Mouse (Mus musculus) midbrain, embryonic 16.5 days (tissue): ENCODE results near the gene Csde1. TPM values are rescaled to one million over a fixed set of nuclear protein-coding genes. Genes with fewer than 3 reads are reported as not detected.

ENCODE experiments used
- ATAC-seq: fragments of 200-750 bp; cut with Nextera tagmentation; 2 replicates; pipeline ENCODE4 v1.8.0; 2017; ENCODE audit warnings: moderate TSS enrichment
- H3K27ac ChIP-seq: fragments of 300-500 bp; sonication (generic); 2 replicates; pipeline ENCODE4 v1.5.1; 2014; ENCODE audit warnings: mild to moderate bottlenecking, low read length, mixed read lengths
- H3K27me3 ChIP-seq: fragments of 300-500 bp; sonication (generic); 2 replicates; pipeline ENCODE4 v1.6.1; 2014; ENCODE audit warnings: low read depth, low read length, mixed read lengths; ENCODE audit not compliant: control insufficient read depth, insufficient read depth
- H3K36me3 ChIP-seq: fragments of 300-500 bp; sonication (generic); 2 replicates; pipeline ENCODE4 v1.6.1; 2014; ENCODE audit warnings: mild to moderate bottlenecking, low read length, moderate library complexity, mixed read lengths; ENCODE audit not compliant: control insufficient read depth, insufficient read depth
- H3K4me1 ChIP-seq: fragments of 300-500 bp; sonication (generic); 2 replicates; pipeline ENCODE4 v1.6.1; 2014; ENCODE audit warnings: mild to moderate bottlenecking, low read length, mixed read lengths; ENCODE audit not compliant: control insufficient read depth, insufficient read depth
- H3K4me2 ChIP-seq: fragments of 300-500 bp; sonication (generic); 2 replicates; pipeline ENCODE4 v1.6.1; 2014; ENCODE audit warnings: mild to moderate bottlenecking, low read length, mixed read lengths
- H3K4me3 ChIP-seq: fragments of 300-500 bp; sonication (generic); 2 replicates; pipeline ENCODE4 v1.5.1; 2014; ENCODE audit warnings: low read depth, mild to moderate bottlenecking, low read length, moderate library complexity, mixed read lengths
- H3K9ac ChIP-seq: fragments of 300-500 bp; sonication (generic); 2 replicates; pipeline ENCODE4 v1.6.1; 2014; ENCODE audit warnings: low read depth, low read length, mixed read lengths
- H3K9me3 ChIP-seq: fragments of 300-500 bp; sonication (generic); replicated peaks from 2 replicates; pipeline ENCODE4 v1.6.1; 2014; ENCODE audit warnings: mild to moderate bottlenecking, low read length, mixed read lengths; ENCODE audit not compliant: control insufficient read depth, poor library complexity, severe bottlenecking
- WGBS: fragments of 180-500 bp; shearing (Covaris S2); extraction: QIAGEN DNeasy Blood & Tissue Kit; methylation state at CpG from one replicate; pipeline ENCODE4 v1.1.7; 2014; 5-methylcytosine and 5-hydroxymethylcytosine counted together
- polyA plus RNA-seq: library from polyadenylated mRNA; unstranded; fragments of >200 nt; fragmentation: Nextera tagmentation; extraction: Ambion mirVana; gene quantifications from 2 replicates; pipeline ENCODE4 v1.2.1, GENCODE M21; 2015

The Csde1 gene
- polyA plus RNA-seq, 1 experiment from 2014 or later = 358 TPM

DNA sequence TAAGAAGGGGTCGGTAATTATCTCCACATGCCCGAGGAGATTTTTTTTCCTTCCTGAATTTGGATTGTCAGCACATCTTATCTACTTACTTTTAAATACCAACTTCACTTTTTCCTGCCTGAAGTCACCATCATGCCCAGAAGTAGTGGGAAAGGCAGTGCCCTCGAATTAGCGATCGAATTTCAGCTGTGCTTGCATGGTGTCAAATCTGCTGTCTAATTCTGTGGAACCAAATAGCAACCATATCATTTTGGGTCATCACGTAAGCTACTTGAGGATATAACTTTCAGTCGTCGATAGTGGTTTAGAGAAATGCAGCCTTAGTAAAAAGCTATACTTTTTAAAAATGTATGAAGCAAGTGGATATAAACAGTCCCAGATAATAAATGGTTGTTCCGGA lies 56.2 kb downstream of the Csde1 start:
- ATAC-seq = no peak
- no peak overlapping the region for H3K4me3 ChIP-seq
- H3K4me2 ChIP-seq = no peak overlapping the region
- no peaks in the 10 kb centered on the region for H3K36me3 ChIP-seq
- no peaks in the 10 kb centered on the region for H3K9me3 ChIP-seq
- no peak overlapping the region for H3K27ac ChIP-seq
- WGBS = 92% methylated on average over 9 of the region's 9 CpGs
- no peak overlapping the region for H3K9ac ChIP-seq
- H3K27me3 ChIP-seq = no peaks in the 10 kb centered on the region
- H3K4me1 ChIP-seq = no peaks in the 10 kb centered on the region

DNA sequence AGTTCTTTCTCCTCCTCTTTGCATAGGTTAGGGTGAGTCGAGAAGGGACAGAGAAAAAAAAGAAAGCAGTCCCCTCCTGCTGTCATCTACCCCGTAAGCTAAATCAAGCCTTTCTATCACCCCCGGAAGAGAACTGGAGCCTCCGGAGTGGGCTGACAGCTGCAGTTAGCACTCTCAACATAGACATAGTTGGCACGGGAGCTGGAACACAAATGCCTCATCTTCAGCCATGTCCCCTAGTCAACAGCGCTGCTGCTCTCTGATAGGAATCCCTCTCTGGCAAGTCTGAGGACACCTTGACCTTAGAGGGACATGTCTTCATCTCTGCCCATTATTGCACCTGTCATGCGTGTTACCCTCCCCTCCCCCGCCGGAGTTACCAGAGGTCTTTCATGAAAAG lies 59.1 kb downstream of the Csde1 start:
- no peak for ATAC-seq
- Histone ChIP-seq H3K4me1 (no peaks in the 10 kb centered on the region), H3K9ac (no peak overlapping the region), H3K4me3 (no peak overlapping the region), H3K27ac (no peak overlapping the region), H3K36me3 (no peaks in the 10 kb centered on the region), H3K9me3 (no peaks in the 10 kb centered on the region), H3K4me2 (no peak overlapping the region), H3K27me3 (no peaks in the 10 kb centered on the region)
- WGBS = 86% methylated on average over 9 of the region's 9 CpGs

DNA sequence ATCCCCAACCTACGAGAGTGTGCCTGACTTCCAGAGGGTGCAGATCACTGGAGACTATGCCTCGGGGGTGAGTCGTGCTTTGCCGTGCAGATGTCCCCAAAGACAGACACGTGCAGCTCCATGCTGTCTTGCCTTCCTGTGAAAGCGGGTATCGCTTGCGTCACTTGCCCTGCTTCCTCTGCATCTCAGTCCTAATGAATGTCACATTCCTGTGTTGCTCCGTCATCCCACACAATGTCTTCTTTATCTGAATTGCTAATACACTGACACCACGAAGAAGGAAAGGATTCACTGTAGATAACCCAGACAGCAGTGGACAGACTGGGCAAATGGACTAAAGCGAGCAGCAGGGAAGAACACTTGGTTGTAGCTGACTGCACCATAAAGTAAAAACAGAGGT lies 60.8 kb downstream of the Csde1 start:
- WGBS = 58% methylated on average over 11 of the region's 11 CpGs
- no peaks in the 10 kb centered on the region for H3K27me3 ChIP-seq
- H3K9ac ChIP-seq = no peak overlapping the region
- no peak overlapping the region for H3K4me2 ChIP-seq
- H3K4me3 ChIP-seq = no peak overlapping the region
- no peak overlapping the region for H3K27ac ChIP-seq
- no peaks in the 10 kb centered on the region for H3K4me1 ChIP-seq
- H3K36me3 ChIP-seq = no peaks in the 10 kb centered on the region
- no peak for ATAC-seq
- H3K9me3 ChIP-seq = no peaks in the 10 kb centered on the region

DNA sequence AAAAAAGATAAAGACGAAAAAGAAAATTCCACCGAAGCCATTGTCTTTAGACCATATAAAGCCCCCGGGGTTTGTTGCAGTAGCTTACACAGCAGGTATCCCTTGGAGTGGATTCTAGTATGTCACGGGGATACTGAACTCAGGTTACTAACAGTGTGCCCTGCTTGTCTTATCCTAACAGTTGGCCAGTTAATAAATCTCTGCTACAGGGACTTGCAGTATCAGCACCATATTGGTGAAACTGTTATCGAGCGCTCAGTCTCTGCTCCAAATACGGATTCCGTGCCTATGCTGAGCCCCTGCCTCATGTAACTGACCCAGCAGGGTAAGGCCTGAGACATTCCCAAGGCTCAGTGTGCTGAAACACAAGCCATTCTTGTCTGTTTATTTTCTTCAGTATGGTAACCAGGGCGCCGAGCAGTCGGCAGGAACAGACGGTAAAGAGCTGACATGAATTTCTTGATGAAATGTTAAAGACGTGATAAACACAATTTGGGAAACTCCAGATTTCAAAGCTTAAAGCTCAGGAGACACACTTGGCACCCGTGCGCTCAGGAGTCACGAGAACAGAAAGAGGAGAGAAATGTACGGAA lies 61.7 kb downstream of the Csde1 start:
- H3K4me1 ChIP-seq = no peaks in the 10 kb centered on the region
- H3K27me3 ChIP-seq = no peaks in the 10 kb centered on the region
- 86% methylated on average over 17 of the region's 17 CpGs for WGBS
- no peak for ATAC-seq
- H3K36me3 ChIP-seq = no peaks in the 10 kb centered on the region
- no peaks in the 10 kb centered on the region for H3K9me3 ChIP-seq
- H3K9ac ChIP-seq = no peak overlapping the region
- H3K27ac ChIP-seq = no peak overlapping the region
- H3K4me3 ChIP-seq = no peak overlapping the region
- H3K4me2 ChIP-seq = no peak overlapping the region

DNA sequence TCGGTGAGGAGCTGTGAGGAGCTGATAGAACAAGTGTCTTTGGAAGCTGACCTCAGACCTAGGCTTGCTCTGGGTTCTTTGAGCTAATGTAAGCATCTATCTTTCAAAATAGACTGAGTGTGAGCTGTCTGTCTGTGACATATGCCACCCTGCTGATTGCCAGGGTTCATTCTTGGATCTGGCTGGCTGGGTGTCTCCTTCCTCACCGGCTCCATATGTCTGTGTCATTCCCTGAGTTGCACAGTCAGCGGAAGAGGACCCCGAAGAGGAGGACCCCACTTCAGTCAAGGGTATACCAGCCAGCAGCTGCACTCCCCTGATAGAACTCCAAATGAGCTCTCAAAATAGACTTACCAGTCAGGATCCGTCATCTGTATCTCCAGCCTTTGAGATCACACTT lies 62.5 kb downstream of the Csde1 start:
- Histone ChIP-seq H3K4me3 (no peak overlapping the region), H3K9ac (no peak overlapping the region), H3K4me2 (no peak overlapping the region), H3K4me1 (no peaks in the 10 kb centered on the region), H3K27me3 (no peaks in the 10 kb centered on the region), H3K36me3 (no peaks in the 10 kb centered on the region), H3K9me3 (no peaks in the 10 kb centered on the region), H3K27ac (no peak overlapping the region)
- 90% methylated on average over 5 of the region's 5 CpGs for WGBS
- no peak for ATAC-seq

DNA sequence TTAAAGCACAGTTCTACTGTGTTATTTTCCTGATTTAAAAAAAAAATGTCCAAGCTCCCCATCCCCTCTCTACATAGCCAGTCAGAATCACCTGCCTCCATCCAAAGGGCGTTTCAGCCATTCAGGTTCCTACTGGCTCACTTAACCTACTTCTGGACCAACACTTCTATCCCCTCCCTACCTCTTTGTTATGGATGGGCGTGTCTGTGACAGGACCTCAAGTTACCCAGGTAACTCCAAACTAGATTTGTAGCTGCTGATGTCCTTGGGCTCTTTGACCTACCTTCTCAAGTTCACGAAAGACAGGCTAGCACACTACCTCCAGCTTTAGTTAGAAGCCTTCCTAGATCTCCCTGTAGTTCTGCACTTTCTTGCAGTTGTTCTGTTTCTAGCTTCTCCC lies 65.8 kb downstream of the Csde1 start:
- H3K36me3 ChIP-seq = no peaks in the 10 kb centered on the region
- no peak overlapping the region for H3K9ac ChIP-seq
- no peak for ATAC-seq
- H3K9me3 ChIP-seq = no peaks in the 10 kb centered on the region
- no peak overlapping the region for H3K4me2 ChIP-seq
- 81% methylated on average over 3 of the region's 3 CpGs for WGBS
- no peak overlapping the region for H3K27ac ChIP-seq
- no peak overlapping the region for H3K4me3 ChIP-seq
- H3K4me1 ChIP-seq = no peaks in the 10 kb centered on the region
- H3K27me3 ChIP-seq = no peaks in the 10 kb centered on the region

DNA sequence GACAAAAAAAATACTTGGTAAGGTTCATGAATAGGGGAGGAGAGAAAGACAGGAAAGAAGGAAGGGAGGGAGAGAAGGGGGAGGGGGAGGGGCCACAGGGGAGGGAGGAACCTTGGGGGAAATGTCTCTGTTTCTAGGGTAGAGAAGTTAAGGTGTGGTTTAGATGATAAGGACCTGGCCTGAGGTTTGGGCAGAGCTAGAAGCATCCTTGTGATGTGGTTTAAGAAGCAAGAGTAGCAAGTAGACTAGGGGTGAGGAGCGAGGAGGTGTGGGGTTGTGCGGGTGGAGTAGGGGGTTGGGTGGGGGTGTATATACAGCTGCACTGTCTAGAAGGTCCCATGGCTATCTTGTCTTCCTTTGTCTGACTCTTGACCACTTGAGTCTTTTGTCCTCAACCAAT lies 71.5 kb downstream of the Csde1 start:
- no peak overlapping the region for H3K4me3 ChIP-seq
- H3K4me2 ChIP-seq = no peak overlapping the region
- H3K27me3 ChIP-seq = no peaks in the 10 kb centered on the region
- no peak overlapping the region for H3K27ac ChIP-seq
- no peaks in the 10 kb centered on the region for H3K4me1 ChIP-seq
- no peaks in the 10 kb centered on the region for H3K36me3 ChIP-seq
- no peak for ATAC-seq
- H3K9me3 ChIP-seq = no peaks in the 10 kb centered on the region
- WGBS = 92% methylated on average over 2 of the region's 2 CpGs
- H3K9ac ChIP-seq = no peak overlapping the region

DNA sequence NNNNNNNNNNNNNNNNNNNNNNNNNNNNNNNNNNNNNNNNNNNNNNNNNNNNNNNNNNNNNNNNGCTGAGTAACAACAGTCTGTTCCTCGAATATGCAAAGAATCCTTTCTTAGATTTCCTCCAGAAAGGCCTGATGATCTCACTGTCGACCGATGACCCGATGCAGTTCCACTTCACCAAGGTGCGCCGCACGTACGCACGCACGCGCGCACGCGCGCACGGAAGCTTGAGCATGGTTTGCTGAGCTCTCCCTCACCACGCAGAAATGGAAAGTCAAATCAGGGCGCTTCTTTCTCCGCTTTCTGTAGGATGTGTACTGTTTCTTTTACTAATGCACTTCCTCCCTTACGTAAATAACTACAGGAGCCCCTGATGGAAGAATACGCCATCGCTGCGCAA lies 78.4 kb downstream of the Csde1 start:
- Histone ChIP-seq H3K4me1 (peaks cover 11% of the 10 kb centered on the region; the same call in 1 of the 2 replicates), H3K4me2 (no peak overlapping the region), H3K27ac (no peak overlapping the region), H3K9me3 (no peaks in the 10 kb centered on the region), H3K9ac (no peak overlapping the region), H3K27me3 (no peaks in the 10 kb centered on the region; the same call in 1 of the 2 replicates), H3K36me3 (no peaks in the 10 kb centered on the region), H3K4me3 (no peak overlapping the region)
- 79% methylated on average over 23 of the region's 23 CpGs for whole genome bisulfite sequencing
- ATAC-seq = no peak

DNA sequence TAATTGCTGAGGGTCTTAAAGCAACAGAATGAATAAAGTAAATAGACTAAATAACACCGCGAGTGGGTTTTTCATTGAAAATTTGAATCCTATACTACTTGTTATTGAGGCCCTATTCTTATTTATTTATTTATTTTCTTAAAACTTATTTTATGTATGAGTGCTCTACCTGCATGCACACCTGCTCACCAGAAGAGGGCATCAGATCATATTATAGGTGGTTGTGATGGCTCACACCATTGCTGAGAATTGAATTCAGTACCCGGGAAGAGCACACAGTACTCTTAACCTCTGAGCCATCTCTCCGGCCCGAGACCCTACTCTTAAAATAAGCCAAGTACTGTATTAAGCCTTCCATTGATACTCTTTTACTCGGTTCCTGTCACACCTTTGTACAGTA lies 79.4 kb downstream of the Csde1 start:
- no peak for ATAC-seq
- 89% methylated on average over 6 of the region's 6 CpGs for WGBS

More for the DNA sequence above, 79.4 kb downstream of the Csde1 start:
- Histone ChIP-seq H3K9me3 (no peaks in the 10 kb centered on the region), H3K4me2 (no peak overlapping the region), H3K4me1 (peaks cover 11% of the 10 kb centered on the region; the same call in 1 of the 2 replicates), H3K36me3 (no peaks in the 10 kb centered on the region), H3K4me3 (no peak overlapping the region), H3K27me3 (peaks cover 4% of the 10 kb centered on the region), H3K27ac (no peak overlapping the region), H3K9ac (no peak overlapping the region)
